In the genomic region with DNA sequence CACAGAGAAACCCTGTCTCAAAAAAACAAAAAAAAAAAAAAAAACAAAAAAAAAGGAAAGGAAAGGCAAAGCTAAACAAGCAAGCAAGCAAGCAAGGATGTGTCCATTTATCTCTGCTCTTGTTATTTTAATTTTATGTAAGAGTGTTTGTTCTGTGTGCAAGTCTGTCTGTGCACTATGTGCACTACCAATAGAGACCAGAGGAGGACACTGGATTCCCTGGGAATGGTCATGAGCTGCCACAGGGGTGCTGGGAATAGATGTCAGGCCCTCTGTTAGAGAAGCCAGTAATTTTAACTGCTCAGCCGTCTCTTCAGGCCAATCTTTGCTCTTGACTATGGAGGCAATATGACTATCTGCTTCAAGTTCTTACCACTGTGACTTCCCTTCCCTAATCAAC, we compare ENCODE assay signal across 20 mouse cellular contexts. TPM values are rescaled to one million over a fixed set of nuclear protein-coding genes. Genes with fewer than 3 reads are reported as not detected.
"Had no signal": no experiment of that assay in that cellular context is flagged by ENCODE, and none has a peak within 500 bp of the region (broad histone marks: within the 10 kb centered on the region; RNA-seq: fewer than 3 reads in every experiment).

No protein-coding gene starts in this region.

- H3K27ac ChIP-seq: lung, embryonic 15.5 days; midbrain, embryonic 10.5 days; midbrain, embryonic 12.5 days; neural tube, embryonic 13.5 days; neural tube, embryonic 15.5 days had no signal

- H3K9me3 ChIP-seq: lung, embryonic 15.5 days; midbrain, embryonic 12.5 days; neural tube, embryonic 13.5 days; neural tube, embryonic 15.5 days had no signal

- H3K27me3 ChIP-seq: lung, embryonic 15.5 days; midbrain, embryonic 12.5 days; neural tube, embryonic 13.5 days; neural tube, embryonic 15.5 days had no signal

- H3K9ac ChIP-seq: liver, postnatal 0 days; lung, embryonic 15.5 days; midbrain, embryonic 12.5 days; neural tube, embryonic 13.5 days; neural tube, embryonic 15.5 days had no signal

- H3K4me1 ChIP-seq: lung, embryonic 15.5 days; neural tube, embryonic 13.5 days; neural tube, embryonic 15.5 days had no signal

- DNase-seq: liver, postnatal 0 days; lung, adult 2 months; lung, postnatal 10 days; lung, postnatal 4 days; midbrain, embryonic 14.5 days; retina, postnatal 1 day; right cerebral cortex, adult 18-20 months; right cerebral cortex, postnatal 25 days; right cerebral cortex, postnatal 4 days; spleen, adult 18-20 months; thymus, adult 18-20 months; thymus, postnatal 25 days; thymus, postnatal 4 days had no signal

- H3K4me2 ChIP-seq: lung, embryonic 15.5 days; midbrain, embryonic 12.5 days; neural tube, embryonic 13.5 days; neural tube, embryonic 15.5 days had no signal

- ATAC-seq: liver, postnatal 0 days; midbrain, embryonic 16.5 days had no signal

- H3K4me3 ChIP-seq: lung, embryonic 15.5 days; midbrain, embryonic 10.5 days; midbrain, embryonic 12.5 days; myocyte; neural tube, embryonic 13.5 days; neural tube, embryonic 15.5 days had no signal

RNA-seq across cellular contexts. Expression of a gene that starts 46.3 kb away (rescaled TPM):
- polyA plus RNA-seq: liver, postnatal 0 days had no signal
